Mouse (Mus musculus) layer of hippocampus, postnatal 25 days (tissue): ENCODE data around the gene Fam149a. TPM values are rescaled to one million over a fixed set of nuclear protein-coding genes. Genes with fewer than 3 reads are reported as not detected.

Experiments
- DNase-seq, 2 experiments: peaks; one replicate each; pipeline ENCODE4 v3.0.0; 2022; ENCODE audit warnings: mixed read lengths in 2 of 2, low spot score in 1 of 2; ENCODE audit errors: extremely low spot score in 1 of 2
- total RNA-seq, 2 experiments: library from RNA; stranded (reverse); gene quantifications; 2 replicates each; pipeline ENCODE4 v1.2.3; 2021

The Fam149a gene
- total RNA-seq: 10 to 100 TPM; 12.8 to 13.6 TPM

- DNase-seq: no peak
These were observed at the start of gene Fam149a for GRCm38 (mm10) chr8:45381963-45382347. Gene Fam149a, minus strand, starts transcription at chr8:45382291.

GRCm38 (mm10) chr8:45420151-45420550 is 38.1 kb upstream of the Fam149a start:
- DNase-seq: no peak

- DNase-seq: no peak
These were observed 32.9 kb upstream of the Fam149a start for GRCm38 (mm10) chr8:45414965-45415364.

- no peak for DNase-seq
These were observed 28.8 kb upstream of the Fam149a start, which contains the start of gene Tlr3 for GRCm38 (mm10) chr8:45410882-45411281. Gene Tlr3, minus strand, starts transcription at chr8:45411080.

- DNase-seq: peak; percentile 14 to 43
These were observed 28.2 kb upstream of the Fam149a start for GRCm38 (mm10) chr8:45410146-45410880.

- no peak for DNase-seq
These were observed 27.6 kb upstream of the Fam149a start for GRCm38 (mm10) chr8:45409702-45410101.

- no peak for DNase-seq
These were observed 1.2 kb upstream of the Fam149a start for GRCm38 (mm10) chr8:45383250-45383649.

GRCm38 (mm10) chr8:45381075-45381962 is 772 bp downstream of the Fam149a start:
- DNase-seq: peak in 1 of 2 experiments; percentile 4

- no peak for DNase-seq
These were observed 1.5 kb downstream of the Fam149a start for GRCm38 (mm10) chr8:45380598-45380997.

GRCm38 (mm10) chr8:45374071-45374470 is 8.0 kb downstream of the Fam149a start:
- DNase-seq: no peak

GRCm38 (mm10) chr8:45367154-45367553 is 14.9 kb downstream of the Fam149a start:
- no peak for DNase-seq

- no peak for DNase-seq
These were observed 18.9 kb downstream of the Fam149a start for GRCm38 (mm10) chr8:45363220-45363619.

GRCm38 (mm10) chr8:45362323-45362722 is 19.8 kb downstream of the Fam149a start:
- DNase-seq: peak in 1 of 2 experiments; percentile 58

GRCm38 (mm10) chr8:45359091-45359605 is 22.9 kb downstream of the Fam149a start:
- no peak for DNase-seq

- peak; percentile 23 to 39 for DNase-seq
These were observed 23.8 kb downstream of the Fam149a start for GRCm38 (mm10) chr8:45358132-45358918.

GRCm38 (mm10) chr8:45355809-45356208 is 26.3 kb downstream of the Fam149a start:
- DNase-seq: no peak

- DNase-seq: peak; percentile 31 to 78
These were observed 37.1 kb downstream of the Fam149a start for GRCm38 (mm10) chr8:45345031-45345430.

GRCm38 (mm10) chr8:45344298-45344697 is 37.8 kb downstream of the Fam149a start:
- DNase-seq: no peak

GRCm38 (mm10) chr8:45341630-45342628 is 40.2 kb downstream of the Fam149a start:
- DNase-seq: no peak
